20 mouse cellular contexts compared by ENCODE assay signal in genomic region chr5:116004271-116004670, GRCm38 (mm10). TPM values are rescaled to one million over a fixed set of nuclear protein-coding genes. Genes with fewer than 3 reads are reported as not detected.
DNase-seq lines count a peak whose midpoint lies in the region; ATAC-seq lines count a peak whose summit lies in the region.
"Had no signal": no experiment of that assay in that cellular context is flagged by ENCODE, and none has a peak within 500 bp of the region (broad histone marks: within the 10 kb centered on the region; RNA-seq: fewer than 3 reads in every experiment).

No protein-coding gene starts in this region.

- WGBS in kidney, embryonic 15.5 days: 80% methylated on average over 10 of the region's 10 CpGs

- ATAC-seq in frontal cortex, adult (ENCODE audit: low TSS enrichment): peak; percentile 85
- no peak for ATAC-seq in kidney, embryonic 15.5 days (replicated peaks; ENCODE audit: low FRiP score)
- no peak for ATAC-seq in erythroid progenitor cell, adult 5-6 weeks (replicated peaks; ENCODE audit: low FRiP score, poor library complexity, severe bottlenecking)
- ATAC-seq: CD4-positive, CD25-positive, alpha-beta regulatory T cell, adult 4 months; forebrain, embryonic 14.5 days; inflammation-experienced regulatory T-cells, adult 6 months; liver, embryonic 12.5 days had no signal

- H3K36me3 ChIP-seq in kidney, embryonic 15.5 days: peaks cover 34% of the 10 kb centered on the region

- H3K4me1 ChIP-seq in kidney, embryonic 15.5 days: peaks cover 39% of the 10 kb centered on the region

- H3K9me3 ChIP-seq in kidney, embryonic 15.5 days (replicated peaks): no peaks in the 10 kb centered on the region
- H3K9me3 ChIP-seq: embryonic facial prominence, embryonic 10.5 days; limb, embryonic 10.5 days; liver, embryonic 12.5 days; midbrain, embryonic 10.5 days had no signal

- H3K9ac ChIP-seq in kidney, embryonic 15.5 days: no peak overlapping the region
- H3K9ac ChIP-seq: liver, embryonic 12.5 days; lung, embryonic 14.5 days had no signal

- DNase-seq in frontal cortex, postnatal 25 days (ENCODE audit: low spot score in 2 of 2): no peak
- DNase-seq in kidney, adult 18-20 months: no peak
- peak; percentile 51 to 56 for DNase-seq in right cerebral cortex, adult 2 months (ENCODE audit: low spot score in 2 of 2)
- DNase-seq in right cerebral cortex, postnatal 10 days (ENCODE audit: low spot score in 2 of 2): no peak
- DNase-seq in gastrocnemius, postnatal 4 days (ENCODE audit: low spot score in 2 of 2): no peak
- DNase-seq: cerebellum, adult 11 months; cerebellum, postnatal 25 days; lung, embryonic 14.5 days; lung, postnatal 4 days; thymus, postnatal 4 days had no signal

- no peak overlapping the region for H3K4me3 ChIP-seq in kidney, embryonic 15.5 days (replicated peaks)
- H3K4me3 ChIP-seq: embryonic facial prominence, embryonic 10.5 days; limb, embryonic 10.5 days; liver, embryonic 12.5 days; midbrain, embryonic 10.5 days had no signal

- peak overlapping the region; percentile 22; the same call in 1 of the 2 replicates for H3K27ac ChIP-seq in kidney, embryonic 15.5 days
- H3K27ac ChIP-seq: embryonic facial prominence, embryonic 10.5 days; limb, embryonic 10.5 days; liver, embryonic 12.5 days; midbrain, embryonic 10.5 days had no signal

- no peaks in the 10 kb centered on the region for H3K27me3 ChIP-seq in kidney, embryonic 15.5 days
- H3K27me3 ChIP-seq: liver, embryonic 12.5 days had no signal

- H3K4me2 ChIP-seq in kidney, embryonic 15.5 days: peak overlapping the region; percentile 20; the same call in 1 of the 2 replicates
- H3K4me2 ChIP-seq: liver, embryonic 12.5 days; lung, embryonic 14.5 days had no signal

RNA-seq across cellular contexts. Expression of gene Prkab1, which starts 20.0 kb away (rescaled TPM):
- polyA plus RNA-seq in kidney, embryonic 15.5 days (2015; fragmentation: Nextera tagmentation; extraction: Ambion mirVana): 74.6 and 85.1 TPM in 2 replicates
- 152 and 176 TPM in 2 replicates for total RNA-seq in erythroid progenitor cell, adult 5-6 weeks (2015; ENCODE audit: low replicate concordance)
- total RNA-seq in erythroid progenitor cell, adult 5-6 weeks (2017; ENCODE audit: low replicate concordance): 73.6 and 102 TPM in 2 replicates
- 10 to 100 TPM; 29.8 to 31.1 TPM for total RNA-seq in gastrocnemius, postnatal 4 days (2021)

Comparison
In these comparisons a context has a peak if more than half of its experiments do, and no peak if none do; other contexts are left out.
1. DNase-seq: peak in right cerebral cortex, adult 2 months (2 of 2); none in frontal cortex, postnatal 25 days (0 of 2), kidney, adult 18-20 months (single experiment), right cerebral cortex, postnatal 10 days (0 of 2) and gastrocnemius, postnatal 4 days (0 of 2).